Mouse (Mus musculus): ENCODE measurements around the gene Btd.

GRCm38 (mm10) chr14:31652624-31653023 lies 11.8 kb downstream of the Btd start:
- TF ChIP-seq CTCF (IDR thresholded peaks at IDR 0.05; ENCODE audit: low read depth, low read length) (no peak), EP300 (IDR thresholded peaks at IDR 0.05; ENCODE audit: insufficient read depth, low read depth, low read length) (no peak)
